Mouse (Mus musculus) hindbrain, embryonic 11.5 days (tissue): ENCODE data around the gene Gper1. TPM values are rescaled to one million over a fixed set of nuclear protein-coding genes. Genes with fewer than 3 reads are reported as not detected.
A peak's percentile ranks its signal among the peaks of the same experiment; 100 is the strongest.

Source experiments
- ATAC-seq: fragments of 200-750 bp; cut with Nextera tagmentation; 2 replicates; pipeline ENCODE4 v1.8.0; 2017; ENCODE audit warnings: mild to moderate bottlenecking, moderate TSS enrichment, moderate library complexity; ENCODE audit not compliant: low FRiP score
- DNase-seq: peaks from one replicate; pipeline ENCODE4 v3.0.0-alpha.2; 2015; ENCODE audit warnings: low spot score
- H3K27ac ChIP-seq: fragments of 300-500 bp; sonication (generic); 2 replicates; pipeline ENCODE4 v1.5.1; 2014; ENCODE audit warnings: mild to moderate bottlenecking, low read depth, low read length
- H3K27me3 ChIP-seq: fragments of 300-500 bp; sonication (generic); 2 replicates; pipeline ENCODE4 v1.6.1; 2014; ENCODE audit warnings: mild to moderate bottlenecking, low read length, moderate library complexity, mixed read lengths; ENCODE audit not compliant: control insufficient read depth, insufficient read depth
- H3K36me3 ChIP-seq: fragments of 300-500 bp; sonication (generic); 2 replicates; pipeline ENCODE4 v1.6.1; 2014; ENCODE audit warnings: mild to moderate bottlenecking, low read length, moderate library complexity, mixed read lengths; ENCODE audit not compliant: control insufficient read depth, insufficient read depth
- H3K4me1 ChIP-seq: fragments of 300-500 bp; sonication (generic); replicated peaks from 2 replicates; pipeline ENCODE4 v1.6.1; 2014; ENCODE audit warnings: low read length, mixed read lengths; ENCODE audit not compliant: control insufficient read depth, insufficient read depth
- H3K4me2 ChIP-seq: fragments of 300-500 bp; sonication (generic); replicated peaks from 2 replicates; pipeline ENCODE4 v1.6.1; 2014; ENCODE audit warnings: mild to moderate bottlenecking, low read depth, low read length
- H3K4me3 ChIP-seq: fragments of 300-500 bp; sonication (generic); 2 replicates; pipeline ENCODE4 v1.5.1; 2014; ENCODE audit warnings: low read depth, low read length
- H3K9ac ChIP-seq: fragments of 300-500 bp; sonication (generic); 2 replicates; pipeline ENCODE4 v1.6.1; 2014; ENCODE audit warnings: low read depth, low read length
- H3K9me3 ChIP-seq: fragments of 300-500 bp; sonication (generic); 2 replicates; pipeline ENCODE4 v1.6.1; 2016; ENCODE audit warnings: low read length; ENCODE audit not compliant: control insufficient read depth
- WGBS: fragments of 180-500 bp; shearing (Covaris S2); extraction: QIAGEN DNeasy Blood & Tissue Kit; methylation state at CpG from one replicate; pipeline ENCODE4 v1.1.7; 2014; 5-methylcytosine and 5-hydroxymethylcytosine counted together
- polyA plus RNA-seq: library from polyadenylated mRNA; unstranded; fragments of >200 nt; fragmentation: Nextera tagmentation; extraction: Ambion mirVana; gene quantifications from 2 replicates; pipeline ENCODE4 v1.2.1, GENCODE M21; 2014

The Gper1 gene
- polyA plus RNA-seq, 1 experiment from 2014 or later, result 2.0 TPM

DNA sequence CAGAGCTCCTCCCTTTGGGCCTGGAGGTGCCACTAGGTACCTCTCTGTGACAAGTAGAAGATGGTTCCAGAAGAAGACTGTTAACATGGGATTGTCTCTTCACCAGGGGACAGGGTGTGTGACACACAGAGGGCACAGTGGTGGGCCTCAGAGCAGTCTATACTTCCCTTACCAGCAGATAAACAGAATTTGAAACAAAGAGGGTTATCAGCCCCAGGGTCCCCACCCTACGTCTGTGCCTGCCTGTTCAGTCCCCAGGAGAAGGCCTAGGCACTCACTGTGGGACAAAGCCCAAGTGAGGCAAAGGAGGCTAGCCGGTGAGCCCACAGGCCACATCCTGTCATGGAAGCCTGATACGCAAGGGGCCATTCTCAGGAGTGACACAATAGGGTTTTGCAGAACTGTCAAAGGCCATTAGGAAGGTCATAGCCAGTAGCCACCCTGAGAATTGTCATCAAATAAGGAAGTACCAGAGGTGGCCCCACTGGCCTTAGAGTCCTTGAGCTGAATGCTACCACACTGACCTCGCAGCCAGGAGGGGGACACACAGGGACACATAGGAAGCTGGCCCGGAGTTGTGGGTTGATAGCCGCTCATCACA, 18.1 kb upstream of the Gper1 start, which contains the start of gene C130050O18Rik:
Gene C130050O18Rik, plus strand, starts transcription at position 480 of the 601 bp plus-strand sequence.
- Histone ChIP-seq H3K9me3 (no peaks in the 10 kb centered on the region), H3K27me3 (no peaks in the 10 kb centered on the region), H3K4me2 (no peak within 1 kb of the TSS), H3K9ac (no peak within 1 kb of the TSS), H3K36me3 (no peaks in the 10 kb centered on the region), H3K4me1 (no peaks in the 10 kb centered on the region), H3K27ac (0 out of 2 replicates have a peak within 1 kb of the TSS, but pooled peaks have one; percentile 17), H3K4me3 (no peak within 1 kb of the TSS)
- ATAC-seq (no peak), DNase-seq (no peak)
- 83% methylated on average over 6 of the region's 6 CpGs for WGBS

DNA sequence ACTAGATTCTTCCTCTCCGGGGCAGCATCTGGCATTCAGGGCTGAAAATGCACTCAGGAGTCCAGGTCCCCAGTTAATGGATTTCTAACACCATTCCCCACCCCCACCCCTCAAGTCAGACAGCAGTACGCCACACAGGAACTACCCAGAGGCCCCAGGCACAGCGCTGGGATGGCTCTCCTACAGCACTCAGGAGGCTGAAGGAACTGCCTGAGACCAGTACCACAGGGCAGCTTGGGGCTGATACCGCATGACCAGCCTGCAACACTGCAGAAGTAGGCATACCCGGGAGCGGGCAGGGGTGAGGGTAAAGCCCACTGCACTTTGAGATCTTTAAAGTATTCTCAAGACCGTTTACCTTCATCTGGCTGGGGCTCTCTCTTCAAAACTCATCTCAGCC, 17.5 kb upstream of the Gper1 start:
- no peaks in the 10 kb centered on the region for H3K4me1 ChIP-seq
- H3K9me3 ChIP-seq, result no peaks in the 10 kb centered on the region
- no peak overlapping the region for H3K9ac ChIP-seq
- H3K27me3 ChIP-seq, result no peaks in the 10 kb centered on the region
- no peaks in the 10 kb centered on the region for H3K36me3 ChIP-seq
- 0 out of 2 replicates have a peak overlapping the region, but pooled peaks have one; percentile 17 for H3K27ac ChIP-seq
- 78% methylated on average over 7 of the region's 7 CpGs for WGBS
- DNase-seq (no peak), ATAC-seq (no peak)
- no peak overlapping the region for H3K4me3 ChIP-seq
- no peak overlapping the region for H3K4me2 ChIP-seq

- Histone ChIP-seq H3K27ac (no peak overlapping the region), H3K27me3 (no peaks in the 10 kb centered on the region), H3K4me2 (no peak overlapping the region), H3K36me3 (no peaks in the 10 kb centered on the region), H3K9me3 (no peaks in the 10 kb centered on the region), H3K4me1 (no peaks in the 10 kb centered on the region), H3K9ac (no peak overlapping the region), H3K4me3 (no peak overlapping the region)
- DNase-seq (no peak), ATAC-seq (no peak)
- WGBS, result 82% methylated on average over 3 of the region's 3 CpGs
Observed at GRCm38 (mm10) chr5:139405953-139406352, 17.0 kb upstream of the Gper1 start.

GRCm38 (mm10) chr5:139407121-139407885, 15.6 kb upstream of the Gper1 start:
- H3K27ac ChIP-seq, result no peak overlapping the region
- ATAC-seq, result no peak
- H3K4me3 ChIP-seq, result no peak overlapping the region
- WGBS, result 84% methylated on average over 14 of the region's 14 CpGs
- DNase-seq, result no peak
- H3K36me3 ChIP-seq, result no peaks in the 10 kb centered on the region
- no peak overlapping the region for H3K4me2 ChIP-seq
- H3K9me3 ChIP-seq, result no peaks in the 10 kb centered on the region
- no peaks in the 10 kb centered on the region for H3K4me1 ChIP-seq
- H3K27me3 ChIP-seq, result no peaks in the 10 kb centered on the region
- no peak overlapping the region for H3K9ac ChIP-seq

GRCm38 (mm10) chr5:139408511-139408910, 14.4 kb upstream of the Gper1 start:
- Histone ChIP-seq H3K4me2 (no peak overlapping the region), H3K4me1 (no peaks in the 10 kb centered on the region), H3K36me3 (no peaks in the 10 kb centered on the region), H3K27me3 (no peaks in the 10 kb centered on the region), H3K4me3 (no peak overlapping the region), H3K9ac (no peak overlapping the region), H3K9me3 (no peaks in the 10 kb centered on the region), H3K27ac (no peak overlapping the region)
- ATAC-seq (no peak), DNase-seq (no peak)
- 93% methylated on average over 7 of the region's 7 CpGs for WGBS

DNA sequence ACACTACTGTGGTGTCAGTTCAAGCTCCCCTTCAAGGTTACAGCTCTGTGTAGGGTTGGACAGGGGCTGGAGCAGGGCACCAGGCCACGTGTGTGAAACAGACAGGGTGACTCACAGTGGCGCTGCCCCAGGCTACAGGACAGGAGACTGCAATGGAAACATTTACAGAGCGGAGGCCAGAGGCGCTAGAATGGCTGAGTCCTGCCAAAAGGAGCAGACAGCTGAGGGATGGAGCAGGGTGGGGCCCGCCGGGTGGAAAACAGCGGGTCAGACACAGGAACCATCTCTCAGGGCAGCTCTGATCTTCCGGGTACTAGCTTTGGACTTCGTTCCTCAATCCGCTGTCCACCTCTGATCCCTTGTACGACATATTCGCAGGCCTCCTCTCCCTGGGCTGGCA, 13.5 kb upstream of the Gper1 start:
- H3K27me3 ChIP-seq, result no peaks in the 10 kb centered on the region
- no peak for DNase-seq
- 89% methylated on average over 12 of the region's 12 CpGs for WGBS
- H3K4me2 ChIP-seq, result no peak overlapping the region
- no peak for ATAC-seq
- H3K36me3 ChIP-seq, result no peaks in the 10 kb centered on the region
- H3K27ac ChIP-seq, result no peak overlapping the region
- no peaks in the 10 kb centered on the region for H3K4me1 ChIP-seq
- H3K9ac ChIP-seq, result no peak overlapping the region
- H3K9me3 ChIP-seq, result no peaks in the 10 kb centered on the region
- no peak overlapping the region for H3K4me3 ChIP-seq

- Histone ChIP-seq H3K36me3 (no peaks in the 10 kb centered on the region), H3K4me2 (no peak overlapping the region), H3K27me3 (no peaks in the 10 kb centered on the region), H3K9ac (no peak overlapping the region), H3K4me3 (no peak overlapping the region), H3K27ac (no peak overlapping the region), H3K4me1 (no peaks in the 10 kb centered on the region), H3K9me3 (no peaks in the 10 kb centered on the region)
- ATAC-seq, result no peak
- WGBS, result 81% methylated on average over 4 of the region's 4 CpGs
- no peak for DNase-seq
Observed at GRCm38 (mm10) chr5:139410056-139410455, 12.9 kb upstream of the Gper1 start.

- no peak overlapping the region for H3K4me3 ChIP-seq
- H3K27me3 ChIP-seq, result no peaks in the 10 kb centered on the region
- no peak for DNase-seq
- H3K36me3 ChIP-seq, result no peaks in the 10 kb centered on the region
- no peaks in the 10 kb centered on the region for H3K9me3 ChIP-seq
- ATAC-seq, result no peak
- H3K4me1 ChIP-seq, result no peaks in the 10 kb centered on the region
- H3K9ac ChIP-seq, result no peak overlapping the region
- no peak overlapping the region for H3K4me2 ChIP-seq
- WGBS, result over 99% methylated on average over 6 of the region's 6 CpGs
- no peak overlapping the region for H3K27ac ChIP-seq
Observed at GRCm38 (mm10) chr5:139411117-139411516, 11.8 kb upstream of the Gper1 start.
